Mouse (Mus musculus) natural killer cell, adult 2 months (primary cell): Measurements from ENCODE around the gene Dlg2.

Source experiments
- DNase-seq, 2 experiments: peaks; one replicate each; pipeline ENCODE4 v3.0.0; 2022; ENCODE audit warnings: low spot score in 2 of 2

Gene Dlg2

DNA sequence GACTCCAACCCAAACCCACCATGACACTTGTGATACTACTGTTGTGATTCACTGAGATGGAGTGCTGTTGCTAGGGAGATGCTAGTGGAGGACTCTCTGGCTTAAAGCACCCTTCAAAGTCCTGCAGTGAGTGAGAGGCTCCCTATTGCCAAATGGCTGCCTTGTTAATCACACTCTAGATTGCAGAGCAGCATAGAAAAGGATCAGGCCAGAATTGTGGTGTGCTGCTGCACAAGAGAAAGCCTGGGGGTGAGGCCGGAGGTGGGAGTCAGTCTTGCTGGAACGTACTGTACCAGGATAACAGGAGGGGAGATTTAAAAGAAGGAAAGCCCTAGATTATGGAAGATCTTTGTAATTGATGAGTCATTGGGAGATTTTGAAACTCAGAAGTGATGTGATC, 1094.5 kb downstream of the Dlg2 start:
- no peak for DNase-seq

DNA sequence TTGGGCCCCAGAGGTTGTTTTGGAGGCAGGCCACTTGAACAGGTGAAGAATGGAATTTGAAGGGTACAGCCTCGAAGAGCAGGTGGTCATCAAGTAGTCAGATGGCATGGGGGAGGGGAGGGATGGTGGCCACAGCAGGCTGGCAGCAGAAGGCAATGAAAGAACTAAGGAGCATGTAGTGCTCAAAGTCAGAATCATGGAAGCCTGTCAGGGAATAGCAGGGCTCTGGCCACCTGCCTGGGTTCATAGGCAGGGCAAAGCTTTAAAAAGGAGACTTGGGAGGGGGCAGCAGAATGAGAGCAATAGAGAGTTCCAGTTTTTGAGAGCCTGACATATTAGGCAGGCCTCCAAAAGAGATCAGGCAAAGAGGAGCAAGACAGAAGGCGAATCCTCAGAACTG, 1096.2 kb downstream of the Dlg2 start:
- DNase-seq: no peak

GRCm38 (mm10) chr7:91573321-91573720, 1096.8 kb downstream of the Dlg2 start:
- no peak for DNase-seq

- DNase-seq: no peak
Measured at GRCm38 (mm10) chr7:91576216-91576615, 1099.7 kb downstream of the Dlg2 start.

GRCm38 (mm10) chr7:91582203-91582602, 1105.7 kb downstream of the Dlg2 start:
- no peak for DNase-seq

- no peak for DNase-seq
Measured at GRCm38 (mm10) chr7:91583566-91583965, 1107.1 kb downstream of the Dlg2 start.

GRCm38 (mm10) chr7:91591261-91592170, 1115.0 kb downstream of the Dlg2 start:
- DNase-seq: no peak

DNA sequence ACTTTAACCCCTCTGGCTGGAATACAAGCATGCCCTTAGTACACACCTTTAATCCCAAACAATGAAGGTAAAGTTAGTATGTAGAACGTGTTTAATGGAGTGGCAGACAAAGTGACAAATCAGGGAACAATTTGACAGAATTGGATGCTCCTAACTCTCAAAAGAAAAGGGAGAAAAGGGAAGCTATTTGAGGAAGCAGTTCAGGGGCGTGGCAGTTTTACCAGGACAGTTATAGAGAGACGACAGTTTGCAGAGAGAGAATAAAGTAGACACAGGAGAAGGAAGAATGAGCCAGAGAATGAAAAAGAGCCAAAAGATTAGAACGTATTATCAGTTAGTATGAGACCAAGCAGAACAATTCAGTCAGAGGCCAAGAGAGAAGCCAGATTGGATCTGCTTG, 1122.1 kb downstream of the Dlg2 start:
- no peak for DNase-seq

GRCm38 (mm10) chr7:91601307-91601706, 1124.8 kb downstream of the Dlg2 start:
- no peak for DNase-seq

DNA sequence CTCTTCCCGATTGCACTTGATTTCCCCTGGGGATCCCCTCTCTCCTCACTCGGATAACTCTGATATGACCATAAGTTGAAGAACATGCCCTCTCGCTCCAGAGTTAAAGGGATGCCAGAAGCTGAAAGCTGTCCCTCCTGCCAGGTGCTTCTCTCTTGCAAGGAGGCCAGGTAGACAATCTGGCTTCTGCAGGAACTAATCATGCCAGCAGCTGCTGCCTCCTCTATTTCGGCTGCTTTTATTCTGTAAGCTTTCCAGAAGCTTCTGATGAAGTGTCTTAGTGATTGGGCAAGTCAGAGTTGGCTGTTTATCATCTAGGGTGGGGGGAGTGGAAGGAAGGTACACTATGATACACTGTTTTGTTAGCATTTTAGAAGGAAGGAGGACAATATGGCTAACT, 1127.1 kb downstream of the Dlg2 start:
- DNase-seq: no peak

- DNase-seq: no peak
Measured at GRCm38 (mm10) chr7:91653033-91653432, 1176.6 kb downstream of the Dlg2 start.

GRCm38 (mm10) chr7:91659498-91659897, 1183.0 kb downstream of the Dlg2 start:
- DNase-seq: no peak

DNA sequence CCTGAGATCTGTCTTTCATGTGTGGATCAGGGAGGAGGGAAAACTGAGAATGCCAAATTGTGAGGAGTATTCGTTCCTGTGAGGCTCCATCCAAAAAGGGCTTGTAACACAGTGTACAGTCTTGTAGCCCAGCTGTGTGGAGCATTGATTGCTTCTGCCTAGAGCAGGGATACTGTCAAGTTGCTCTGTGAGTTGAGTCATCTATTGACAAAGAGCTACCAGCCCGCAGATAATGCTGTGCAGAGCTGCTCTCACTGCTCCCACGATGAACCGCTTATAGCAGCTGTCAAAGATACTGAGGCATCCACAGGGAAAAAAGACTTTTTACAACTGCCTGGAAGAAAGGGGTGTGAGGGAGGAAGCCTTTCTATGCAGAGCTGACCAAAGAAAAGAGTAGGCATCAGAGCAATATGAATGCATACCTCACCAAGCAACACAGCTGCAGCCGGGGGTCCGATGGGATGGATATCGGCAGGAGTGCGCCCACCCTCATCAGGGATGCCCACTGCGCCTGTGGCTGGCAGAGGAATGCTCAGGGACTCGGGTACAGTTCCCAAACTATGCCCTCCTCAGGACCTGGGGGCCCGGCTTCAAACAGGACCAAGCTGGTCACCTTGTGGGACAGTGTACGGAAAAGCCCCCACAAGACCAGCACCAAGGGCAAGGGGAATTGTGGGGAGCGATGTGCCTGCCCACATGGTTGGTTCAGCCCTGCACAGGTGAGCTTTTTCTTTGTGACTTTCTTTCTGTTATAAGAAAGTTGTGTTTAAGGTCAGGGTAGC, 1196.0 kb downstream of the Dlg2 start:
- no peak for DNase-seq

- DNase-seq: no peak
Measured at GRCm38 (mm10) chr7:91674401-91674800, 1197.9 kb downstream of the Dlg2 start.

DNA sequence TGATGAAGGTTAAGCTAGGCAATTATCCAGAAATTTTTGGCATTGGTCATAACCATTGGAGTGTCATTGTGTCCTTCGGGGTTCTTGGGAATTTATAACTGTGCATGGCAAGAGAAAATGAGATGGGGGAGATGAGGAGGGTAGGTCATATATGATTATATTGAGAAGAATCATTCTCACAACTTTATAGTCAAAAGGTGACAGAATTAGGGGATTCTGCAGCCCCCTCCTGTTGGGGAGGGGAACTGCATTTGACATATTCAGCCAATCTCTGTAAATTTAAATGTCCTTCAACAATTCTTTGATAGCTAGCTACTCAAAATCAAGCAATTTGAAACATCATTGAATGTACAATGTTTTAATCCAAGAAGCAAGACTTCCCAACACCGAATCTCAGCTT, 1201.5 kb downstream of the Dlg2 start:
- no peak for DNase-seq

- no peak for DNase-seq
Measured at GRCm38 (mm10) chr7:91687930-91688329, 1211.5 kb downstream of the Dlg2 start.

DNA sequence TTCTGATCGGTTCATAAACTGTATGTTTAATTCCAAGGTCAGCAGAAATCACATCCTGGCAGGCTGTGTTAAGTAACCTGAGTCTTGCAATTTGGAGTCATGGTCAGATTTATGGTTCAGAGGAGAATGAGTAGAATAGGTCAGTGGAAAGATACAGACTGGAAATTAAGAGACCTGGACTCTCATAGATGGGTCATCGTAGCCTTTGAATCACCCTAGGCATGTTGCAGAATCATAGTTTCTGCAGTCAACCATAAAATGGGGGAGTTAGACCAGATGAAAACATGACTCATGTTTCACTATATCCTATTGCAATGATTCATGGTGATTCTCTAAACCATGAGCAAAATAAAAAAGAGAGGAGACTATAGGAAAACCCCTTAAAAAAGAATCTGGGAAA, 1213.4 kb downstream of the Dlg2 start:
- DNase-seq: no peak

GRCm38 (mm10) chr7:91709853-91710252, 1233.4 kb downstream of the Dlg2 start:
- no peak for DNase-seq

GRCm38 (mm10) chr7:91711184-91711583, 1234.7 kb downstream of the Dlg2 start:
- DNase-seq: no peak

GRCm38 (mm10) chr7:91715776-91716175, 1239.3 kb downstream of the Dlg2 start:
- DNase-seq: no peak

DNA sequence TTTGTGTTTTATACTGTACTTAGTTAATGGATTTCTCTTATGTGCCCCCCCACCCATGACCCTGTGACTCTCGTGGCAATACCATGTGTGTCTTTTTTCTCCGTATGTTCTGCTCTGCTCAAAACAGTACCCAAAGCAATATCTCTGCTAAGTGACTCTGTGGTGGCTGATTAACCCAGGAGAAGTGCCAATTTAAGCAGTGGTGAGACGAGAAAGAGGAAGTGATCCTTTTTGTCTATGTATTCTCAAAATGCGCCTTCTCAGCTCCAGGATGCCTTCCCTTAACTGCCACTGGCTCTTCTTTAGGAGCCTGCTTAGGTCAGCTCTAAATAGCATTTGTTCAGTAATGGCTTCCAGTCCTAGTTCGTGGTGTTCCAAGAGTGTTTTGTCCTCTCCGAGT, 1240.2 kb downstream of the Dlg2 start:
- DNase-seq: no peak

GRCm38 (mm10) chr7:91720318-91720717, 1243.8 kb downstream of the Dlg2 start:
- no peak for DNase-seq

DNA sequence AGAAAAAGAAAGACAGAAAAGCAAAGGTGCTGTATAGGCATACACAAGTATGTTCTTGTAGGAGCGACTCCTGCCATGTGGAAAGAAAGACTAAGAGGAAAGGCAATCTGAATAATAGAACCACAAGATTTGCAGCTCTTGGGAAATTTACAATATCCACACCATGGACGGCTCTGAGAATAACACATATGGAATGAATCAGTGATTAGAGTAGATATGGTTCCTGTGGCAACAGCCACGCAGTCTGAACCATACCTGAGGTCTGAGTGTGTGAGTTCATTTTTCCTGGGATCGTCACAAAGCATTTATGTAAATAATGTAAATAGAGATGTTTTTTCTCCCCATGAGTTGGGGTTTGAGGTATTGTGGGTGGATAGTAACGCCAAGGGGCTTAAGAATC, 1247.9 kb downstream of the Dlg2 start:
- DNase-seq: no peak
